Mouse (Mus musculus) limb, embryonic 14.5 days (tissue): ENCODE results near the gene App. TPM values are rescaled to one million over a fixed set of nuclear protein-coding genes. Genes with fewer than 3 reads are reported as not detected.

Experiments
- ATAC-seq: fragments of 200-750 bp; cut with Nextera tagmentation; 2 replicates; pipeline ENCODE4 v1.8.0; 2017; ENCODE audit warnings: low read depth, moderate number of reproducible peaks, moderate TSS enrichment; ENCODE audit not compliant: low FRiP score
- DNase-seq: peaks from one replicate; pipeline ENCODE4 v3.0.0-alpha.2; 2015; ENCODE audit warnings: low spot score
- H3K27ac ChIP-seq: fragments of 300-500 bp; sonication (generic); replicated peaks from 2 replicates; pipeline ENCODE4 v1.5.1; 2014; ENCODE audit warnings: low read depth, mild to moderate bottlenecking, low read length, moderate library complexity, mixed read lengths
- H3K27me3 ChIP-seq: fragments of 300-500 bp; sonication (generic); 2 replicates; pipeline ENCODE4 v1.6.1; 2014; ENCODE audit warnings: low read length, mixed read lengths; ENCODE audit not compliant: control insufficient read depth, insufficient read depth
- H3K36me3 ChIP-seq: fragments of 300-500 bp; sonication (generic); 2 replicates; pipeline ENCODE4 v1.6.1; 2014; ENCODE audit warnings: mild to moderate bottlenecking, low read length, moderate library complexity, mixed read lengths; ENCODE audit not compliant: control insufficient read depth, insufficient read depth
- H3K4me1 ChIP-seq: fragments of 300-500 bp; sonication (generic); 2 replicates; pipeline ENCODE4 v1.6.1; 2014; ENCODE audit warnings: antibody characterized with exemption, low read length, mixed read lengths; ENCODE audit not compliant: control insufficient read depth, insufficient read depth
- H3K4me2 ChIP-seq: fragments of 300-500 bp; sonication (generic); replicated peaks from 2 replicates; pipeline ENCODE4 v1.6.1; 2014; ENCODE audit warnings: low read depth, mild to moderate bottlenecking, low read length, moderate library complexity; ENCODE audit not compliant: severe bottlenecking
- H3K4me3 ChIP-seq: fragments of 300-500 bp; sonication (generic); replicated peaks from 2 replicates; pipeline ENCODE4 v1.5.1; 2014; ENCODE audit warnings: low read length
- H3K9ac ChIP-seq: fragments of 300-500 bp; sonication (generic); 2 replicates; pipeline ENCODE4 v1.6.1; 2014; ENCODE audit warnings: mild to moderate bottlenecking, low read depth, low read length, moderate library complexity; ENCODE audit not compliant: severe bottlenecking
- H3K9me3 ChIP-seq: fragments of 300-500 bp; sonication (generic); 2 replicates; pipeline ENCODE4 v1.6.1; 2016; ENCODE audit warnings: low read length; ENCODE audit not compliant: control insufficient read depth
- POLR2A ChIP-seq: fragments of 200-500 bp; IDR thresholded peaks from 2 replicates; pipeline ENCODE4 v1.8.0; 2012; ENCODE audit warnings: inconsistent platforms, mild to moderate bottlenecking, moderate library complexity, borderline replicate concordance; ENCODE audit not compliant: insufficient read depth, insufficient read length; ENCODE audit errors: extremely low read depth
- WGBS: fragments of 180-500 bp; shearing (Covaris S2); extraction: QIAGEN DNeasy Blood & Tissue Kit; methylation state at CpG from one replicate; pipeline ENCODE4 v1.1.7; 2014; 5-methylcytosine and 5-hydroxymethylcytosine counted together
- polyA plus RNA-seq, 2 experiments: library from polyadenylated mRNA; depleted of rRNA in 1 of 2; stranded (reverse) in 1 of 2; unstranded in 1 of 2; fragments of >200 nt; fragmentation: Nextera tagmentation in 1 of 2; extraction: Ambion mirVana in 1 of 2; gene quantifications; 2 replicates each; pipeline versions ENCODE4 v1.2.1 to v1.2.3; 2012 to 2014

The App gene
- polyA plus RNA-seq, 2 experiments, result 206 to 326 TPM

- Histone ChIP-seq H3K27ac (no peak overlapping the region), H3K36me3 (peaks cover 9% of the 10 kb centered on the region; the same call in 1 of the 2 replicates), H3K9ac (no peak overlapping the region), H3K4me1 (peaks cover 3% of the 10 kb centered on the region), H3K9me3 (no peaks in the 10 kb centered on the region), H3K27me3 (no peaks in the 10 kb centered on the region), H3K4me3 (no peak overlapping the region), H3K4me2 (no peak overlapping the region)
- ATAC-seq (no peak), DNase-seq (no peak)
- WGBS, result 75% methylated on average over 5 of the region's 5 CpGs
- no peak for TF ChIP-seq POLR2A
Observed at GRCm38 (mm10) chr16:85121983-85122382, 51.6 kb downstream of the App start.

- peaks cover 16% of the 10 kb centered on the region; the same call in 1 of the 2 replicates for H3K36me3 ChIP-seq
- no peaks in the 10 kb centered on the region for H3K27me3 ChIP-seq
- H3K27ac ChIP-seq, result no peak overlapping the region
- no peak overlapping the region for H3K4me3 ChIP-seq
- WGBS, result 94% methylated on average over 6 of the region's 6 CpGs
- DNase-seq, result no peak
- H3K4me2 ChIP-seq, result no peak overlapping the region
- no peak for ATAC-seq
- no peaks in the 10 kb centered on the region for H3K9me3 ChIP-seq
- TF ChIP-seq POLR2A, result no peak
- 0 out of 2 replicates have a peak, but pooled peaks cover 2% of the 10 kb centered on the region for H3K4me1 ChIP-seq
- H3K9ac ChIP-seq, result no peak overlapping the region
Observed at GRCm38 (mm10) chr16:85118916-85119315, 54.6 kb downstream of the App start.

- WGBS, result 74% methylated on average over 1 of the region's 1 CpGs
- Histone ChIP-seq H3K27me3 (no peaks in the 10 kb centered on the region), H3K4me3 (no peak overlapping the region), H3K4me2 (no peak overlapping the region), H3K9ac (no peak overlapping the region), H3K9me3 (no peaks in the 10 kb centered on the region), H3K36me3 (peaks cover 16% of the 10 kb centered on the region; the same call in 1 of the 2 replicates), H3K27ac (no peak overlapping the region), H3K4me1 (no peaks in the 10 kb centered on the region)
- DNase-seq (no peak), ATAC-seq (no peak)
- TF ChIP-seq POLR2A, result no peak
Observed at GRCm38 (mm10) chr16:85117541-85117940, 56.0 kb downstream of the App start.

GRCm38 (mm10) chr16:85115837-85116236 lies 57.7 kb downstream of the App start:
- H3K4me2 ChIP-seq, result no peak overlapping the region
- peaks cover 3% of the 10 kb centered on the region for H3K4me1 ChIP-seq
- ATAC-seq (no peak), DNase-seq (no peak)
- H3K9me3 ChIP-seq, result no peaks in the 10 kb centered on the region
- no peak for TF ChIP-seq POLR2A
- no peak overlapping the region for H3K9ac ChIP-seq
- no peak overlapping the region for H3K4me3 ChIP-seq
- H3K27ac ChIP-seq, result no peak overlapping the region
- H3K36me3 ChIP-seq, result peaks cover 16% of the 10 kb centered on the region; the same call in 1 of the 2 replicates
- H3K27me3 ChIP-seq, result no peaks in the 10 kb centered on the region
- 86% methylated on average over 5 of the region's 5 CpGs for WGBS

- H3K36me3 ChIP-seq, result peaks cover 16% of the 10 kb centered on the region; the same call in 1 of the 2 replicates
- no peak overlapping the region for H3K27ac ChIP-seq
- no peak overlapping the region for H3K9ac ChIP-seq
- H3K4me1 ChIP-seq, result peaks cover 9% of the 10 kb centered on the region
- no peaks in the 10 kb centered on the region for H3K27me3 ChIP-seq
- WGBS, result 92% methylated on average over 1 of the region's 1 CpGs
- ATAC-seq (no peak), DNase-seq (no peak)
- no peak overlapping the region for H3K4me2 ChIP-seq
- no peak overlapping the region for H3K4me3 ChIP-seq
- H3K9me3 ChIP-seq, result no peaks in the 10 kb centered on the region
- TF ChIP-seq POLR2A, result no peak
Observed at GRCm38 (mm10) chr16:85114742-85115141, 58.8 kb downstream of the App start.

GRCm38 (mm10) chr16:85113941-85114340 lies 59.6 kb downstream of the App start:
- no peak for ATAC-seq
- TF ChIP-seq POLR2A, result no peak
- 79% methylated on average over 2 of the region's 2 CpGs for WGBS

More at GRCm38 (mm10) chr16:85113941-85114340, 59.6 kb downstream of the App start:
- Histone ChIP-seq H3K9ac (no peak overlapping the region), H3K9me3 (no peaks in the 10 kb centered on the region), H3K4me1 (peaks cover 9% of the 10 kb centered on the region), H3K36me3 (peaks cover 16% of the 10 kb centered on the region; the same call in 1 of the 2 replicates), H3K4me3 (no peak overlapping the region), H3K27ac (no peak overlapping the region), H3K4me2 (no peak overlapping the region), H3K27me3 (no peaks in the 10 kb centered on the region)
- no peak for DNase-seq
